Mouse (Mus musculus): ENCODE results near the gene Gm9780. TPM values are rescaled to one million over a fixed set of nuclear protein-coding genes. Genes with fewer than 3 reads are reported as not detected.
A peak's percentile ranks its signal among the peaks of the same experiment; 100 is the strongest.
"Not testable (repeated sequence)": the region's sequence is repeated elsewhere in the genome, so short reads cannot be mapped to it uniquely, and the experiment has no call there.

Gene Gm9780
- total RNA-seq (2022): 10 to 100 TPM in 2 of 4 experiments, 1 to 10 TPM in 2; 4.0 to 15.3 (median 11.3) TPM

GRCm38 (mm10) chr14:26042611-26043010 lies at the start of gene Gm9780:
TSS of gene Gm9780 (minus strand) at chr14:26042711.
- not testable (repeated sequence) for DNase-seq (ENCODE audit: low spot score in 2 of 2)

DNA sequence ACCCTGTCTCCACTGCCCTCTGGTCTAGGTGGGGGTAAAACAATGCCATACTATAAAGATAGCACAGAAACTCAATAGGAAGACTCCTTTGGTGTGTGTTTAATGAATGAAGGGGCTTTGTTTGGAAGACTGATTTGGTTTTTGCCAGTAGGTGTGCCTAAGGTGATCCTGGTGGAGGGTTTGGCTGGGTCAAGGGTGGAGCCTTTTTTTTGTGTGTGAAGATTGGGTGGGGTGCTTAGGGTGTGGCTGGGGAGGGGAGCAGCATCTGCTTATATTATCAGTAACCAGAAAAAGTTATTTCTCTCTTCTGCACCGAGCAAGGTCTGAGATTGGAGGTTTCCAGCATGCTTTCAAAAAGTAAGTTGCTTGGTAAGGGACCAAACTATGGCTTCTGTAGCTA lies 39.5 kb upstream of the Gm9780 start, which contains the start of gene Cphx3:
Gene Cphx3 (plus strand): TSS at position 301 of the 400 bp plus-strand sequence.
- not testable (repeated sequence) for DNase-seq (ENCODE audit: low spot score in 2 of 2)

GRCm38 (mm10) chr14:26081216-26081615 lies 38.7 kb upstream of the Gm9780 start, which contains the start of gene Cphx2:
TSS of gene Cphx2 (plus strand) at chr14:26081516.
- DNase-seq (ENCODE audit: low spot score in 2 of 2): not testable (repeated sequence)

- not testable (repeated sequence) for DNase-seq (ENCODE audit: low spot score in 2 of 2)
Observed at GRCm38 (mm10) chr14:26076620-26077390, 34.3 kb upstream of the Gm9780 start.

DNA sequence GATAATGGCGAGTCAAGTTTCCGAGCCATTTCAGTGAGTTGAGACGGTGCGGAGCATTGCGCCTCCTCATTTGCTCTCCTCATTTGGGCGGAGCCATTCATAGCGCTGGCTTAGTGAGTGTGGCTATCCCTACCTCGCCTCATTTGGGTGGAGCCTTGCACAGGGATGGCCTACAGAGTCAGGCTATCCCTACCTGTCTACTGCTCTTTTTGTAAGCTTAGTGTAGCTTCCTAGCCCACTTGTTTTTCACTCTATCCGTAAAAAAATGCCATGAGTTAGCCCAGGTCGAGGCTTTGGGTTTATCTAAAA lies 24.8 kb upstream of the Gm9780 start, which contains the start of gene Tmem254c:
Gene Tmem254c (minus strand): TSS at position 31 of the 309 bp plus-strand sequence.
- not testable (repeated sequence) for DNase-seq (ENCODE audit: low spot score in 2 of 2)

DNA sequence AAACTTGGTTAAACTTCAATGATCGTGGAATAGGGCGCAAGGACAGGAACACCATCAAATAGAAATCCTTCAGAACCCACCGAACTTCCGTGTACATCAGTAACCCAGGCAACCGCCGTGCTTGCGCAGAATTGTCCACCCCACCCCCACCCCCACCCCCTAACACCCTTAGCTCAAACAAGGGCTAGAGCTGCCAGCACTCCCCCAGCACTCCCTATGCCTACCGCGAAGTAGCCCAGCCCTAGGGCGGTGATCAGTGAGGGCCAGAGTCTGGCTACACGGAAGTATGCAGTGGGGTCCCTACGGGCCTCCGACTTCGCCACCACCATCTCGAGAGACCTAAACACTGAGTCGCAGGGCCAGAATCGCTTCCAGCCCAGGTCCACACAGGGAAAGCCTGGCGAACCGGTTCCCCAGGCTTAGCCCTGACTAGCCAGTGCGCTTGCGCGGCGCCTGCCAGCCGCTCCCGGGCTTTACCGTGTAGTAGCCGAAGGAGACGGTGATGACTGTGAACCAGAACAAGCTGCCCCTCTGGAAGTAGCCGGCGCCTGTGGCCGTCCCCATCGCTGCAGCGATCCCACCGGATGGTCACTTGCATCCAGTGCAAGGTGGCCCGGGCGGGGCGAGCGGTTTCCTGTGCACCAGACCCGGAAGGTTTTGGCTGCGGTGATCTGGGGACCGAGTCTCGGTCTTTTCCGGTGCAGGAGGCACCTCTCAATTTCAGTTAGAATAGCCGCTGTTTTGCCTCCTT lies 24.2 kb upstream of the Gm9780 start:
- not testable (repeated sequence) for DNase-seq (ENCODE audit: low spot score in 2 of 2)

GRCm38 (mm10) chr14:26059362-26059761 lies 16.9 kb upstream of the Gm9780 start:
- DNase-seq (ENCODE audit: low spot score in 2 of 2): not testable (repeated sequence)

DNA sequence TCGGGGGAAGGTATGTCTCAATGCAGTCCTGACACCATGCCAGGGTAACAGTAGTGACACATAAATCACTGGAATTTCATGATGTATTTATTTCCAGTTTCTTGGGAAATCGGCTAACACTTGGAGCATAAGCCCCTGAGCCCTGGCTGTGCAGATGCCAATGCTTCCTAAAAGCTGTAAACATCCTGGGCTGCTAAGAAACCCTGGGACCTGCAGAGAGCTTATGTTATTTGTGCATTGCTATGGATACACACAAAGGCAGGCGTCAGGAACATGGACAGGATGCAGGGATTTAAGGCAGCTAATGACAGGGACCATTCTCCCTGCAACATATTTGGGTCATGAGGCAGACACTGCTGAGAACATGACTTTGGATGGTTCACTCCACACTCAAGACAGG lies 15.7 kb upstream of the Gm9780 start:
- not testable (repeated sequence) for DNase-seq (ENCODE audit: low spot score in 2 of 2)

GRCm38 (mm10) chr14:26048767-26049166 lies 6.3 kb upstream of the Gm9780 start:
- not testable (repeated sequence) for DNase-seq (ENCODE audit: low spot score in 2 of 2)

DNA sequence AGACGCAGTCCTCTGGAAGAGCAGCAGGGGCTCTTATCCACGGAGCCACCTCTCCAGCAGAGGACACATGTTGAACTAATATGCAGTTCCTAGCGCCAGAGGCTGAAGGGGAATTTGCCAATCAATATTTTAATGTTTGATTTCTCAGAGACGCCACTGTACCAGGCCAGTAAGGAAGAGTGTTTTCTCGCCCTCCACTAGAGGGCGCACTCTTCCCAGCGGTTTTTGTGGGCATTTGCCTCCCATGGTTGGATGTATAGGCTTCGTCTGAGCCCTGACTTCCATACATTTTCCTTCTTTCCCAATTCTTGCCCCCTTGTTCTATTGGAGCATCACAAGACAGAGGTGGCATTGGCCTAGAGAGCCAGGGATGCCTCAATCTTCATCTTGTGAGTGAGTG lies 4.5 kb upstream of the Gm9780 start:
- not testable (repeated sequence) for DNase-seq (ENCODE audit: low spot score in 2 of 2)

- DNase-seq (ENCODE audit: low spot score in 2 of 2): not testable (repeated sequence)
Observed at GRCm38 (mm10) chr14:26045007-26045406, 2.5 kb upstream of the Gm9780 start.

- not testable (repeated sequence) for DNase-seq (ENCODE audit: low spot score in 2 of 2)
Observed at GRCm38 (mm10) chr14:26035439-26035838, 7.1 kb downstream of the Gm9780 start.

DNA sequence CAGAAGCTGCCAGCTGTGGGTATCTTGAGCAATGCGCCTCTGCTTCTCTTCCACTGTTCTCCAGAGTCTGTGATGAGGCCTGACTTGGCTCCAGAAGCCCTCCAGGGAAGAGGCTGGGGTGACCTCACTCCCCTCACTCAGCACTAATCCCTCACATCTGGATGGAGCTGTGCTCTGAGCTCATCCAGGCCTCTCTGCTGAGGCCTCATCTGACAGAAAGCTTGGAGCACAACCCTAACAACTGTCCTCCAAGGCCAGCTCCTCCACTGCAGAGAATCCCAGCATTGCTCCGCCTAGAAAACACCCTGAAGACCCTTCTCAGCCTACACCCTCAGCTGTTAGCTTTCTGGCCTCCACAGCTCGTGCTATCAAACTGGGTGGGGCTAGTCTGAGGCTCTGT lies 8.1 kb downstream of the Gm9780 start:
- DNase-seq (ENCODE audit: low spot score in 2 of 2): not testable (repeated sequence)

GRCm38 (mm10) chr14:26025653-26026052 lies 16.9 kb downstream of the Gm9780 start:
- not testable (repeated sequence) for DNase-seq (ENCODE audit: low spot score in 2 of 2)

GRCm38 (mm10) chr14:26022831-26023230 lies 19.7 kb downstream of the Gm9780 start:
- not testable (repeated sequence) for DNase-seq (ENCODE audit: low spot score in 2 of 2)

DNA sequence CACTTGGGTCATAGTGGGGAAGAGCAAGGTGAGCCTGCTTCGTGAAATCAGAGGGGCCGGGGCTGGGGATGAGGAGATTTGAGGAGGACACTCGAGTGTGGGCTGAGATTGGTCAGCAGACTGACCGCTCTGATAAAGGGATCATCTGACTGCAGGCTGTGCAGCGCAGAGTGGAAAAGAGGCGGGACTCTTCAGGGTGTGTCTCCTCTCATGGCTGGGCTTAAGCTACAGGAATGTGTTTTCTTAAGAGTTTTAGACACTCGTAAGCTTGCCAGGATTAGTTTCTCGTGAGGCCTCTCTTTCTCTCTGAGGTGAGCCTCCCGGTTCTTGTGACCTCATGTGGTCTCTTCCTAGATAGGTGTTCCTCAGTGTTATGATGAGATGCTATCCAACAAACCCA lies 21.0 kb downstream of the Gm9780 start:
- DNase-seq (ENCODE audit: low spot score in 2 of 2): not testable (repeated sequence)

GRCm38 (mm10) chr14:26016414-26016813 lies 26.1 kb downstream of the Gm9780 start:
- DNase-seq (ENCODE audit: low spot score in 2 of 2): not testable (repeated sequence)

DNA sequence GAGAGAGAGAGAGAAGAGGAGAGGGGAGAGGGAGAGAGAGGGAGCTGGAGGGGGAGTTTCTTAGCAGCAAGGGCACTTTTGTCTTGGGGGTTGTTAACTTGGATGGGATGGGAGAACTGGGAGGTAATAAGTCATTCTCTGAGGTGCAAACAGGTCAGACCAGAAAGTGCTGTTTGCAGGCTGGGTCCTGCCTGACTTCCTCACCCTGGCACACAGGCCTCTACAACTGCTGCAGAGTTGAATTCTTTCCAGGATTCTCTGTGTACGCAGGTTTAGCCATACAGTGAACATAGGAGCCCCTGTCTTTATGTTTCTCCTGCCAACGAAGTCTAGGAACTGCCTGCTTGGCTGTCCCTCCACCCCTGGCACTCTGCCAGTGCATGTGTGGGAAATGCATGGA lies 35.0 kb downstream of the Gm9780 start:
- DNase-seq (ENCODE audit: low spot score in 2 of 2): not testable (repeated sequence)

DNA sequence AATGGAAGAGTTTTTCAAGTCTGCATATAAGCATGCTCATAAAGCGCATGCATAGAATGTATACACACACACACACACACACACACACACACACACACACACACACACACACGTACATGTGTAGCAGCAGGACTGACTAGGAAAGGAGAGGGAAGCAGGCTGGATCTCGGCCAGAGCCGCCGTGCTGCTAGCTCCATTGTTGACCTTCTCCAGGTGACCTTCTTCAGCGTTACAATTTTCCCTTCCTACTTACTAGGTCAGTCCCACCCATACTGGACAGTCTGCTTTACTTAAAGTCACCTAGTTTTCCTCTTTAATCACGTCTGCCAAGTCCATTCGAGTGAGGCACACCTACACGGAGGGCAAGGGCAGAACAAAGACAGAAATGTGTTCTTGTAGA lies 60.6 kb downstream of the Gm9780 start:
- DNase-seq (ENCODE audit: low spot score in 2 of 2): peak in 1 of 2 experiments; percentile 1

DNA sequence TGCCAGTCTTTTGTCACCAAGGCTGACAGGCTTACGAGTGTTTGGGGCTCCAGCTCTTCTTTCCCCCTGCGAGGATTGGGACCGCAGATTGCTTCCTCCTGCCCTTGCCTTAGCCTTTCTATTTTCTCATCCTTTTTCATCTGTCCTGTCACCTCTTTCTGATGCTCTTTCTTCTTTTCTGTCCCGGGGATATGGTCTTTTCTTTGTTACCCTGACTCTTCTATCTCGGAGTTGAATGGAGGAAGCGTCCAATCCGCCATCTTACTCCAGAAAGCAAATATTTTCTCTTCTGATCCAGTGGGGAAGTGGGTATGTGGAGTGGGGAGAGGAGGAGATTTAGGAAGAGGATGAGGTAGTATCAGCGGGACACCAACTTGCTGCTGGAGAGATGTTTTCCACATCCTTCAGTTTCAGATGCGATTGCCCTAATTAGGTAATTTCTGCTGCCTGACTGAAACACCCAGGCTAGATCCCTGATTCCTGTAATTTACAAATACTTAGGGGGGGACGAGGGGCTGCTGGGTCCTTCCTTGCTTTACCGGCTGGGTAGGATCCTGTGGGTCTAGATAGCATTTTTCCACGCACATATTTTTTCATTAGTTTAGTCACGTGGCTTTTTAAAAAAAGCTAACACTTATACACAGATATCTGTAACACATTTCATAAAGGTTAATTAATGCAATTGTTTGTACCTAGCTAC lies 63.1 kb downstream of the Gm9780 start:
- DNase-seq (ENCODE audit: low spot score in 2 of 2): not testable (repeated sequence)

All from gastrocnemius, adult 8-10 months (tissue).